Mouse (Mus musculus): ENCODE data around the gene Cygb.

The Cygb gene

DNA sequence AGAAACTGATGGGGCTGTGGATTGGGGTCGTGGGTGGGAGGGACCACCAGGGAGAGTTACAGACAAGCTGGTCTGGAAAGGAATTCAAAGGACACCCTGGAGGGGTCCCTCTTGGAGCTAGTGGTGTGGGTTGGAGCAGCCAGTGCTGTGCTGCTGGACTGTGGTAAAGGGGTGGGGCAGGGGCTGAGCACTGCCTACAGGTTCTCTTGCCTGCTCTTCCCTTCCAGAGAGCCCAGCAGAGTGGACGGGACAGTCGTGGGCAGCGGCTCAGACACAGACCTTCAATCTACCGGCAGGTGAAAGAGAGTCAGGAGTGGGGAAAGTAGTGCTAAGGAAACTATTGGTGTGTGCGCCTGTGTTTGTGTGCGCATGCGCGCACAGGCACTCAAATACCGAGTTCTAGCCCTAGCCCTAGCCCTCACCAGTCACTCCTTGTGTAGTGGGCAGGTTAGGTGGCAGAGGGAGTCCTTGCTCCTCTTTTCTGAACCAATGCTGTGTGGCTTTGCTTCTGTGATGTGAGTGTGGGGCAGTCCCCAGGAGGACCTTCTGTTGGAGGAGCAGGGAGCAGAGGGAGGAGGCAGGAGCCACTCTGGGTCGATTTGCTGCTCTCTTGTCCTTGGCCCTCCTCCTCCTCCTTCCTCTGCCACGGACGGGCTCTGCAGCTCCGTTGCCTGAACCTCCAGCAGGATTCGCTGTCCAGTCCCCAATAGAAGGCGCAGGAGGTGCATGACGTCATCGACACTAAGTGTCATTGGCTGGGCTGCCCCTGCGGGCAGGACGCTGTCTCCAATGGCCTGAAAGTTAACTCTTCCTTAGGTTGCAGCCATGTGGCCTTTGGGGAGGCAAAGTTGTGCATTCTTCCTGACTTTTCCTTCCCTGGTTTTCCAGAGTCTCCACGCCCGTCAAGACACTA, 3.5 kb upstream of the Cygb start:
- DNase-seq (ENCODE audit: low read depth, low spot score), result peak; percentile 94

DNA sequence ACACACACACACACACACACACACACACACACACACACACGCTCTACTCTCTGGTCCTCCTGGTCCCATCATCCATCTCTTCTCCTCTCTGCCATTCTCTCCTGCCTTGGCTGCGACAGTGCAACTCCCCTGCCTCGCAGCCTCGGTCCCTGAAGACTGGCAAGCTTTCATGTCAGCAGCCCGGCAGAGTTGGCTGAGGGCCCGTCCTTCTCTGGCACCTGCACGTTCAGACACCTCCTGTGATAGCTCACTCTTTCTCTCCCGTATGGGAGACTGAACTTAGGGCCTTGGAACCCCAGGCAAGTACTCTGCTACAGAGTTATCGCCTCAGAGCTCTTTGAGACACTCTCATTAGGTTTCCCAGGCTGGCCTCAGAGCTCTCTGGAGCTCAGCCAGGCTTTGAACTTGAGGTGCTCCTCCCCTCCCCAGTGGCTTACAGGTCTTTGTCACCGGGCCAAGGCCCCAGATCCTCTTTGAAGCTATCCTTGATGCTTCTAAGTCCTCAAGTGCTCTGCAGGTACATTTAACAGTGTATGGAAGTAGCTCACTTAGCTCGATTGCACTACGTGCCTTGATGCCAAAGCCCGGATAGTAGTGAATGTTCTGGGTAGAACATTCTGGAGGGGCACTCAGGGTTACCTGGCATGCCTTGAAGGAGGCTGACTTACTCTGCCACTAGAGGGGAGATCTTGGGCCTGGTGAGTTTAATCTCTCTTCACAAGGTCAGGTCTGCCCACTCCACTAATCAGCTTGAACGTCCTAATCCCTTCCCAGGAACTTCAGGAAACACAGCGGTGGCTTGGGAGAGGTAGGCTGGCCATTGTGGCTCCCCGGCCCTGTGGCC, 2.5 kb upstream of the Cygb start:
- no peak for DNase-seq (ENCODE audit: low read depth, low spot score)

GRCm38 (mm10) chr11:116653709-116654221, 348 bp downstream of the Cygb start:
- DNase-seq (ENCODE audit: low read depth, low spot score), result no peak

GRCm38 (mm10) chr11:116653234-116653633, 879 bp downstream of the Cygb start, which contains the start of gene Prcd:
TSS of gene Prcd (plus strand) at chr11:116653534.
- DNase-seq (ENCODE audit: low read depth, low spot score), result no peak

DNA sequence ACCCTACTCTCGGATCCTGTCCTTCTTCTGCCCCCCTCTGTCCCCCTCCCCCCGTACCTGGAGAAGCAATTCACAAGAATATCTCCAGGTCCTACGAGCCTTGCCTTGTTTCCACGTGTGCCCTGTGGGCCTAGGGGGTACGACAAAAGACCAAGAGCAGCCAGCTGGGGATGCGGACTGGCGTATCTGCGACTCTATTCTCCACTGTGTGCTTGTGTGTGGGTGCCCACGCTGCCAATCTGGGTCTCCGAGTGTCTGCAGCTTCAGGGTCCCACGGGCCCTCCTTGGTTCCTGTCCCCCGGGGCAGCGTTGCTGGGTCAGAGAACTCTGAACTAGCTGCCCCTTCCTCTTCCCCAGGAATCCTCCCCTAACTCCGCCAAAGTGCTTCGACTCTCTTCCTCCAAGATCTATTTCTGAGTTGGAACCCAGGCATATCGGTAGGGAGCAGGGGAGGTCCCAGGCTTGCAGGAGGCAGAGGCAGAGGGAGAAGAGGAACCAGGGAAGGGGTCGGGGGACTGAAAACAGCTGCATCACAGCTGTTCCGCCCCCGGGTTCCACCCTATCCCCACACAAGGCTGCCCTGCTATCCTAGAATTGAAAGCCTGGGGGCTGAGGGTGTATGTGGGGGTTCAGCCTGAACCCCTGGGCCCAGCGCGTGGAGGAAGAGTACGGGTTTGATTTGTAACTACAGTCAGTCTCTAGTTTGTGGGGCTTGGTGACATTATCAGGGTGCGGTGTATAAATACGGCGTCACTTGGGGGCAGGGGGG, 1.6 kb downstream of the Cygb start:
- DNase-seq (ENCODE audit: low read depth, low spot score), result no peak

- no peak for DNase-seq (ENCODE audit: low read depth, low spot score)
Observed at GRCm38 (mm10) chr11:116651339-116651738, 2.8 kb downstream of the Cygb start.

- DNase-seq (ENCODE audit: low read depth, low spot score), result no peak
Observed at GRCm38 (mm10) chr11:116650811-116651210, 3.3 kb downstream of the Cygb start.

GRCm38 (mm10) chr11:116649711-116650337, 4.3 kb downstream of the Cygb start:
- no peak for DNase-seq (ENCODE audit: low read depth, low spot score)

- no peak for DNase-seq (ENCODE audit: low read depth, low spot score)
Observed at GRCm38 (mm10) chr11:116648976-116649375, 5.1 kb downstream of the Cygb start.

DNA sequence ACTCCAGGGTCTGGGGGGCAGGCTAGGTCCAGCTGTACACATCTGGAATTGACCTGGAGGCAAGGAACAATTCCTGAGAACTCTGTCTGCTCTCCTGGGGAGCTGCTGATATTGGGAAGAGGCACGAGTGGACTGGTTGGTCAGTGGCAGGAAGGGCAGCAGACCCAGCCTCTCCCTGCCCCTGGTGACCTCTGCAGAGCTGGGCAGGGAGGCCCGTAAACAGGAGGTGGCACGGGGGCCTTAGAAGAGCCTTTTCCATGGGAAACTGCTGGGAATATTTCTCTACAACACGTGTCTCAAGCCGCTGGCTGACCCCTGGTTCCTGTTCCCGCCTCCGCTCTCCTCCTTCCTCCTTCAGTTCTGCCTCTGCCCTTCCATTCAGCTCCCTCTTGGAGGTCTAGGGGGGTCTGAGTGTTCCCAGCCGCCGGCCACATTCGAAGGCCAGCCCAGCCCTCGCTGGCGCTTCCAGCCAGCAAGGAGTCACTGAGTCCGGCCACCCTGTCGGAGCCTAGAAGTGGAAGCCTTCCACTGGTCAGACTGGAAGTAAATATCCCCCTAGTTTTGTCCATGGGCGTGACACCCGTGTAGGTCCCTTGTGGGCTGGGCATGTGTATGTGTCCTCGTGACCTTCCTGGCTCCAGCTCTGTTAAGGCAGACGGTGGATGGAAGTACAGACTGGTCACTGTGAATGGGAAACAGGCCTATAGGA, 5.7 kb downstream of the Cygb start:
- DNase-seq (ENCODE audit: low read depth, low spot score), result no peak

GRCm38 (mm10) chr11:116647340-116647991, 6.6 kb downstream of the Cygb start:
- DNase-seq (ENCODE audit: low read depth, low spot score), result no peak

GRCm38 (mm10) chr11:116646771-116647170, 7.3 kb downstream of the Cygb start:
- no peak for DNase-seq (ENCODE audit: low read depth, low spot score)

DNA sequence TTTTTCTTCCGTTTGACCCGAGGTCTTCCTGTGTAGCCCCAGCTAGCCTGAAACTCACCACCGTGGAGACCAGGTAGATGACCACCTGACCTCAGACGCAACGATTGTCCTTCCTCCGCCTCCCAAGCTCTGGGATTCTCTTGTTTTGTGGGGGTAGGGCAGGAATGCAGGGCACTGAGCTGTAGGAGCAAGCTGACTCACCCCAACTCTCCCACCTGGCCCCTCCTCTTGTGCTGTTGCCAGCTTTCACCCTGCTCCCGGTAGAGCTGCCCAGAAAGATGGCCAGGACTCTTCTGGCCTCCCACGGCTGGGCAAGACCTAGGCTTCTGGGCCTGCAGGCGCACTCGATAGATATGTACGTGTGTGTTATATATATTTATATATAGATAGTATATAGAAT, 8.0 kb downstream of the Cygb start:
- DNase-seq (ENCODE audit: low read depth, low spot score), result no peak

DNA sequence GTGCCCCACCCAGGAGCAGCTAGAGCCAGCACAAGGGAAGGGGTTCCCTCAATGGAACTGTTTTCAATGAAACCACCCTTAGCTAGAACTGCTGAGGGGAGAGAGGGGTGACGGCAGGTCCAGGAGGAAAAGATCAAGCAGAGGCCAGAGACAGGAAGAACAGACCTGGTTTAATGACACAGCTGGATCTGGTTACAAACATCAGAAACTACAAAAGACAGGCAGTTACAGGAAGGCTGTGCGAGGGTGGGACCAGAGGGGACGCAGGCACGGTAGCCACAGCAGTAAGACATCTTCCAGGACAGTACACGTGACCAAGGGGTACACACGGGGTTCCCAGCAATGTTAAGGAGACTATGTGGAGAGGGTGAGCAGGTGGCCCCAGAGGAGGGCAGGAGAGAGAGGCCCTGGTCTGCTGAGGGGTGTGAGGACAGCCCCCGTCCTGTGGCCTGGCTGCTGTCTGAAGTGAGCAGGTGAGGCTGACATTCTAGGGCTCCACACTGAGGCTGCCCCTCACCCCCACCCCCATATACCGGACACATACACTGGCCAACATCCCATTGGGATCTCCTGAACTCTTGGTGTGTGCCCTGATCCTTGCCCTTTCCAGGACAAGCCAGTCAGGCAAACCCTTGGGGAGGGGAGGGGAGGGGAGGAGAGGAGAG, 8.5 kb downstream of the Cygb start:
- no peak for DNase-seq (ENCODE audit: low read depth, low spot score)

GRCm38 (mm10) chr11:116644225-116645112, 9.6 kb downstream of the Cygb start:
- no peak for DNase-seq (ENCODE audit: low read depth, low spot score)

DNA sequence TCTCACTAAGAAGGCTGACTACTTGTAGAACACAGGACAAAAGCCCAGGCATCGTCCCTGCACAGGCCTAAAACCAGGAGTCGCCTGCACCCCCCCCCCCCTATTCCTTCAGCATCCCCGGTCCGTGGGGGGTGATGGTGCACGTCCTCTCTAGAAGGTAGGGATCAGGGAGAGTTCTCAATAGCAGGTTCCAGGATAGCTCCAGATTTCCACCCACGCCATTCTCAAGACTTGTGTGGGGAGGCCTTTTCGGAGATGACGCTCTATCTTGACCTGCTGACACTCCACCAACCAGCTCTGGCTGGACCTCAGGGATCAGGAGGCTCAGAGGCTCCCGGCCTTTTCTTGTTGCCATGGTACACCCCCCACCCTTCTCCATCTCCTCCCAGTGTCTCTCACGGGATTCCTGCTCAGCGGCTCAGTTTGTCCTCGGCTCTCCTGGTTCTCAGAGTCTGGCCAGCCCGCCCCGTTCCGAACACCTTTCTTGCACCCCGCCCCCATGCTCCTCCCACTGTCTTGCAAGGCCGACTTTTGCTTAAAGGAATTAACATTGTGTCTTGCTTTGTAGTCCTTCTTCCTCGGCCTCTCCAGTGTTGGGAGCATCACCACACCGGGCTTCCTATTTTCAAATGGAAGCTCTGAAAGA, 10.4 kb downstream of the Cygb start:
- no peak for DNase-seq (ENCODE audit: low read depth, low spot score)

GRCm38 (mm10) chr11:116642681-116643578, 11.2 kb downstream of the Cygb start:
- no peak for DNase-seq (ENCODE audit: low read depth, low spot score)
